Mouse (Mus musculus): ENCODE results near the gene Htra3. TPM values are rescaled to one million over a fixed set of nuclear protein-coding genes. Genes with fewer than 3 reads are reported as not detected.

Htra3 gene
- 100 to 1,000 TPM; 105 to 136 TPM for total RNA-seq (2021)

DNA sequence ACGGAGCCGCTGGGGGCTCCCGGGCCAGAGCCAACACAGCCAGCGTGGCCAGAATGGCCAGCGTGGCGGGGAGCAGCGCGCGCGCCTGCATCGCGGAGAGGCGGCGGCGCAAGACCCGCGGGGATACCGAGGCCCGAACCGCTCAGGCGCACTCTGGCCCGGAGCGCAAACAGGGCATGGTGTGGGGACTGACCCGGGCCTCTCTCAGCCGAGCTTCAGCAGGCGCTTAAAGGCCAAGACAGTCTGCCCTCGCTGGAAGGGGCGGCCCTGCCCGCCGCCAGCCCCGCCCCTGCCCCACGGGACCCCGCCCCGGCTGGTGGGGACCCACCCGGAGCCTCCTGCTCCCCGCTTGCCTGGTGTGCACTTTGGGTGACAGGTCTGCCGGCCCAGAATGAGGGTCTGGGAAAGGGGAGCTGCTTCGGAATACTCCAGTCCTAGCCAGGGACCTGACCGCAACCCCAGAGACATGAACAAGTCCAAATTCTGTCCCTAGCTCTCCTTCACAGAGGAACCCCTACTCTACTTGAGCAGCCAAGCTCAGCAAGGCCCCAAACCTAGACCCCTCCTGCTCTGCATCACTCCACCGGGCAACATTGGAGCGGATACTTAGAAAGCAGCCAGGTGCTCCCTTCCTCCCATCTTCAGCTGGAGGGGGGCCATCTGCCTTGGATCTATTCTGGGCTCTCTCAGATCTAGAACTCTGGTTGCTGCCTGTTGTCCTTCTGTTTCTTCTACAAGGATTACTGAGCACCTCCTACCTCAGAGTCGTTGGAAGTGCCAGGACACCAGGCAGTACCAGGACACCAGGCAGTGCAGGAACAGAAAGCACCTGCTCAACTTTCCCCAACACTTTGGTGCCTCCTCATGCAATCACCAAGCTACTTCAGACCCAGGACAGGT, at the start of gene Htra3:
Gene Htra3, minus strand, starts transcription at position 527 of the 900 bp plus-strand sequence.
- peak; percentile 72 for DNase-seq
- intact Hi-C loops (cut with DNase I), result no loop called here

DNA sequence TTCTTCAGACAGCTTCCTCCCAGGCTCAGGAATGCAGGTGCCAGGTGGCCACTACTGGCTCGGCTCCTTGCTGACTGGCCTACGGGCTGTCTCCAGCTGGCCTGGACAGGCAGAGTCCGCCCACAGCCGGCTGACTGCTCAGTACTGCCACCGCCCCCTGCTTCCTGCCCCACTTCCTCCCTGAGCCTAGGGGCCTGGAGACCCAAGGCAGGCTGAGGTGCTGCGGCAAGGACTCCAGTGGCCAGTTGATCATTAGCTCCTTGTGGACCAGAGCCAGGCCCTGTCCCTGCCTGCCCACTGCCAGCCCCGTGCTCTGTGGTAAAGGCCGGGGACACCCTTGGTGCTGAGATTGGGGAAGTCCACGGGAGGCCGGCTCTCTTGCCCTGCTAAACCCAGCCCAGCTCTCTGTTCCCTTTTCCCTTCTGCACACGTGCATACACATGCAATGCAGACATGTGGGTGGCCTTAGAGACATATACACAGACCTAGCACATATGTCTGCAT, 49.4 kb upstream of the Htra3 start:
- DNase-seq, result peak; percentile 74 to 79
- intact Hi-C loops (cut with DNase I), result no loop called here

DNA sequence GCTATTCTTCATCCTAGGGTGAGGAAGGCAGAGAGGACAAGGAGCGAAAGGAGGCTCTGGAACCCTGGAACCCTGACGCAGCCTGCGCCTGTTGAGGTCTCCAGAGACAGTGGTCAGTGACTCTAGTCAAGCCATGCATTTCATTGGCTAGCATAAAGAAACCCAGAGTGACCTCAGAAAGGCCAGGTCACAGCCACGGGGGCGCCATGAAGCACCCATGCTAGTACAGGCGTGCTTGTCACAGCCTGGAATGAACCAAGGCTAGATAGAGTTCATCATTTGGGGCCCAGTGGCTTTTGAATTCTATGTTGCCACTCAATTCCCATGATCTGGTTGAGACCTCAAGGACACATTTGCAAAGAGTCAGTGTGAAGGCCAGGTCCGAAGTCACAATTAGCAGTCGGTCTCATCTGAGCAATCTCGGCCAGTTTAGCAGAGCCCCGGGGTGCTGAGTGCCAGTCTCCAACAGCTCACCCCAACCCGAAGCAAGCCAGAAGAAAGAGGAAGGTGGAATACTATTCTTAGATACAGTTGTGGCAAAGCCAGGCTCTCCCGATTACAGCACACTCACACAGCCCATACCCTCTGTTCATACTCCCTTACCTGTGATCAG, 48.9 kb upstream of the Htra3 start:
- intact Hi-C loops (cut with DNase I), result no loop called here
- no peak for DNase-seq

DNA sequence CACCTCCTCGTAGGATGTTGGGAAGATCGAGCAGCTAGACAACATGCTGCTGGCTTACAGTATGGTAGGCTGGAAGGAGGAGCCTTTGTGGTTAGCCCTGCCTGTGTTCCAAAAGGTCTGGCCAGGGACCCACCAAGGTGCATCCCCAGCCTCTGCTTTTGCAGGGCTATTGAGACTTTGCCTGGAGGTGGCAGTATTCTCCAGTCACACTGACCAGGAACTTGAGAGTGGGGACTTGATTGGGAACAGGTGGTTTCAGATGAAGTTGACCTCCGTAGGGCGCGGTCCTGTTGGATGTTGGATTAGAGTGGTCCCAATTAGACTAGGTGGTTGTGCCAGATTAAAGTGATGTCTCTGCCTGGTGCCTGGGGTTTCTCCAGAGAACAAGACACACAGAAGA, 47.9 kb upstream of the Htra3 start:
- intact Hi-C loops (cut with DNase I), result loop anchor here (2.0 kb wide), 1 partner anchor 27 kb away; no protein-coding TSS in a partner anchor
- no peak for DNase-seq

DNA sequence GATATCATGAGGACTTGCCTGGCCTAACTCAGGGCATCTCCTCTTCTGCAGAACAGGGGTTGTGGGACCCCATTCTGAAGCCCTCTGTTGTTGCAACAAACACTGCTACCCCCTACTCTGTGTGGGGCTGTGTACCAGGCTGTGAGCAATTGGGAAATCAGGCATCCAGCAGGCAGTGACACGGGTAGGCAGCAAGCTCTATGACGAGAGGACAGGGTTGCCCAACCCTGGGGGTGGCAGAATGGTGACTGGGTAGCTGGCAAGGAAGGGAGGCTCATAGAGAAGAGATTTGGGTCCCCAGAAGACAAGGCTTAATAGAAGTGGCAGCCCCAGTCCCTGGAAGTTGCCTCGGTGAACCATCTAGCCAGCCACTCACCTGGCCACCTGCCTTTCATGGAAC, 46.3 kb upstream of the Htra3 start:
- no peak for DNase-seq
- intact Hi-C loops (cut with DNase I), result loop anchor here (2.0 kb wide), 1 partner anchor 29 kb away; no protein-coding TSS in a partner anchor

DNA sequence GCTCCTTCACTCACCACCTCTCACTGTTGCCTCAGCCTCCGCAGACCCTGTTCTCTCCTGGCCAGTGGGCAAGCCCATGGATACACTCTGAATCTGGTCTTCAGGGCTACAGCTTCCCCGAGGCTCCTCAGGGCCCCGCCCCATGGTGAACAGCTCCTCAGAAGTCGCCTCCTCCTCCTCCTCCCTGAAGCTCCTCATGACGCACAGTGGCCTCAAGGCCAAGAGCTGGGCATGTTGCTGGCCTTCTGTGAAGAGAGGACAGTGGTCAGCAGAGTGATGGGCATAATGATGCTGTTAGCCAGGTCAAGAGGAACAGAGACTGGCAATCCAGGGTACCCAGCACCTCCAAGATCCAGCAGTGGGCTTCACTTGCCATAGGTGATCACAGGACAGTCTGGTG, 44.3 kb upstream of the Htra3 start:
- no peak for DNase-seq
- intact Hi-C loops (cut with DNase I), result no loop called here

DNA sequence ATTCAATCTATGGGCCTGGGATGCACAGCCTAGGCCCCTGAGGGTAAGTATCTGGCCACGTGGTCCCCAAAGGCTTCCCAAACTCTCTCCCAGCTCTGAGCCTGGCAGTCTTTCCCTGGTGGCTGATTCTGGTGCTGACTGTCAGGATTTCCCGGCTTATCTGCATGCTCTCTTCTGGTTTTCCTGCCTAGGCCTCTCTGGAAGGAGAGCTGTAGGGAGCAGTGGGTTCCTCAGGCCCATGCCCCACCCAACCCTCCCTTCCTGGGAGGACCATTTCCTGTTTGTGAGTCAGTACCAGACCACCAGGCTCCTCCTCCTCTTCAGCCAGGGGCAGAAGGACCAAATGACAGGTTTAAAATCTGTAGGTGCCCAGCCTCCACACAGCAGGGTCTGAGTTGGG, 43.1 kb upstream of the Htra3 start:
- no peak for DNase-seq
- intact Hi-C loops (cut with DNase I), result no loop called here

DNA sequence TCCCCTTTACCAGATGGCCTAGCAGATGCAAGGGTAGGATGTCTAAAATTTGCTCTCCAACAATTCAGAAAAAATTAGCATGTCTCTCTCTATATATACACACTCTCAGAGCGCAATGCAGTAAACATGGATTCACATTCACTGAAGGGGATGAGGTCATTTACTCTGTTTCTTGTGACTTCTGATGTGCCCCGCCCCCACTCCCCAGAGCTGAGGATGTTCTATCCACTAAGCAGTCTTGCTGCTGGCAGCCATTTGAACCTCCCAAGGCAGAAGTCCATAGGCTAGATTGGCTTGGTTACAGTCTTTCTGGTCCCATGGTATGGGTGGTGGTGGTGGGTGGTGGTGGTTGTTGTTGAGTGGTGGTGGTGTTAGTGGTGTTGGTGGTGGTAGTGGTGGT, 42.4 kb upstream of the Htra3 start:
- DNase-seq, result no peak
- intact Hi-C loops (cut with DNase I), result no loop called here

DNA sequence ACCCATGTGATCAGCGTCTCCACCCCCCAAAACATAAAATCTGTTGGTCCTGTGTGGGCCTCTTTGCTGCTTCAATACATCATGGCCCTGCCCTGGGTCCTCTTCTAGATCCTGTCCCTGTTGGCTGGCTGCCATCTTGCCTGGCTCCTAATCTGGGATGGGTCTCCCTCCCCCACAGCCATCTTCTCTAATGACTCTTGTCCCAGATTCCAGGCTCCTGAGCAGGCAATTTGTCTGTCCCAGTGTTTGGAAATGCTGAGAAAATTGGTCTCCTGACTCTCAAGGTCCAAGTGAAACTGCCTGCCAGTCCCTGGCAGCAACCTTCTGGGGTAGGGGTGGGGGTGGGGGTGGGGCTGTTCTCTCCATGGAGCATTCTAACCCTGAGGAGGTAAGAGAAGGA, 40.3 kb upstream of the Htra3 start:
- intact Hi-C loops (cut with DNase I), result loop anchor here (5.0 to 10.0 kb wide), 2 partner anchors 37 to 355 kb away; partner anchors contain the start of gene Ablim2

DNA sequence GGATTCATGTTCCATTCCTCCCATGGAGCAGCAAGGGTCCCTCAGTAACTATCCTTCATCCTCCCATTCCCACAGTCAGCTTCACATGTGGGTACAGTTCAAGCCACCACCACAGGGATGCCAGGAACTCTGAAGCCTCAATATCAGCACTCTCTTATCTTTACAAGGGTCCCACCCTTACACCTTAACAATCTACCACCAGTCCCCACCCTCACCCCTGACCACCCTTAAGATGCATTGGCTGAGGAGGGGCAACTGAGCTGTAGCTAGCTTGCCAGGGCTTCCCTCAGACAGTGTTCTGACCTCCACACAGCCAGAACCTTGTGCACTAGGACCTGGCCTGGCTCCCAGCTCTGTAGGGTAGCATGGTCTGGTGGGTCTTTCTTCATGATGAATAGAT, 39.8 kb upstream of the Htra3 start:
- intact Hi-C loops (cut with DNase I), result loop anchor here (5.0 to 10.0 kb wide), 2 partner anchors 38 to 355 kb away; partner anchors contain the start of gene Ablim2
- no peak for DNase-seq

More for the DNA sequence above, 40.3 kb upstream of the Htra3 start:
- no peak for DNase-seq

DNA sequence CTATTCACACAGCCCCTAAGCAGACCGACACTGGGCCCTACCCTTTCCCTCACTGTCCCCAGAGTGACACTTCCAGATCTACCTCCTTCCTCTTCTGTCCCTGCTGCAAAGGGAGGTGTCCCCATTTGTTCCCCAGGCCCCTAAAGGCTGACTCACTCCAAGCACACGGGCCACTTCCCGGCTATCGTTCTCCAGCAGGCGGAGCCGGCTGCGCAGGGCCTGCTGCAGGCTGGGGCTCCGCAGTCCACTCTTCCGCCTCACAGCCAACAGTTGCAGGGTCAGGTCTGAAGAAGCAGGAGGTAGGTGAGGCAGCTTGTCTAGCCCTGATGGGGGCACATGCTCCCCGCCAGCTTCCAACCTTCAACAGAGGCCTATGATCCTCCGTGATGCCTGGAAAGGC, 39.2 kb upstream of the Htra3 start:
- intact Hi-C loops (cut with DNase I), result loop anchor here (5.0 to 10.0 kb wide), 2 partner anchors 38 to 354 kb away; partner anchors contain the start of gene Ablim2
- DNase-seq, result no peak

DNA sequence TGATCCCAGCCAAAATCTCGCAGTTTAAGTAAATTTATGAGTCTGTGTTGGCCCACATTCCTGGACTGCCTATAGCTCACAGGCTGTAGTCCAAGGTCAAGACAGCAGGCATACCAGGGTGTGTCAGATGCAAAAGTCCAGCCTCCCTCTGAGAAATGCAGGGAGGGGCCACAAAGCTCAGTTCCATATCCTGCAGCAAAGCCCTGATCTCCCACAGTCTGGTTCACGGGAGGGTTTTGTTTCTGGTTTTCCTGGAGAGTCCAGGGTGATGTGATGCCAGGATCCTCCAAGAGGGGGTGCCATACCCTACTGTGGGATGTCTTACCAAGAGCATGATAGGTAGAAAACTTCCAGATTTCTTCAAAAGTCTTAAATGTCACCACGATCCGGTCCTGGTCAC, 38.4 kb upstream of the Htra3 start:
- intact Hi-C loops (cut with DNase I), result loop anchor here (5.0 to 10.0 kb wide), 2 partner anchors 39 to 353 kb away; partner anchors contain the start of gene Ablim2
- peak; percentile 48 to 57 for DNase-seq

DNA sequence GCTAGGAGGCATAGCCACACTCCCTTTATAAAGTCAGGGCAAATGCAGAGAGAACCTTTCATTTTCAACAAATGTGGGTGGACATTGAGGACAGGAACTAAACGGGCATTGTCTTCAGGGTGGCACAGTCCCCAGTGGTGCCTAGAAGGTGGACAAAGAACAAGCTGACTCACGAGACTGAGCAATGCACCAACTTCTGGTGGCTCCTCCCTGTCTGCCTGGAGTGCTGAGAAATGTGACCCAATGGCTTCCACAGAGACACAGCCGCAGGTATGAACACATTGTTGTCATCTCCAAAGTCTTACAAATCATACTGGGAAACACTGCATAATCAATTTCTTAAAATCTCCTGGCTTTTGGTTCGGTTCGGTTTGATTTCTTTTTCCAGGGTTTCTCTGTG, 37.9 kb upstream of the Htra3 start:
- DNase-seq, result no peak
- intact Hi-C loops (cut with DNase I), result loop anchor here (5.0 to 10.0 kb wide), 2 partner anchors 40 to 353 kb away; partner anchors contain the start of gene Ablim2

DNA sequence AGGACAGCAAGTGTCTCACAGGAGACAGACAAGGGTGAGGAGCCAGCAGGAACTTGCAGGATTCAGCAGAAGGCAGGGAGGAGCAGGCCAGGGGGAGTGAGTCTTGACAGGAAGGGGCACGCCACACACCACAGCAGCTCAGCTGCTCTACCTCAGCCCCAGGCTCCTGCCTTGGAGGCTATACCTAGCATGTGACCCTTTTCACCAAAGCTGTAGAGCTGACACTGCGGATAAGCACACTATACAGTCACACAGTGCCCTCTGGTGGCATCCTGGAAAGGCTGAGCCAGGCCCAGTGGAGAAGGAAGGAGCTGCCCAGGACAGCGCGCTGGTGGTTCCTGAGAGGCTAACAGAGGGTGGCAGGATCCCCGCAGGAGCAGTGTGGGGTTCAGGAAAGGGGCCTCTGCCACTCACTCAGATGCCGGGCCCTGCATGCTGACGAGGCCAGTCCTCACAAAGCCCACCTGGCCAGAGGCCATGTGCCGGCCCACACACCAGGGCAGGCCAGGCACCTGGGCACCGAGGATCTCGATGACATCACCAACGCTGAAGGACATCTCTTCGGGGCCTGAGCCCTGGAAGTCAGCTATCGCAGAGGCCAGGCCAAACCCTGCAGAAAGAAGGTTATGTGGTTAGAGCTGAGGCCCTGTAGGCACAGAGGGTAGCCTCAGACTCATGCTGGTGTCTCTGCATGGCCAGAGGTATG, 34.2 kb upstream of the Htra3 start:
- DNase-seq, result peak; percentile 72
- intact Hi-C loops (cut with DNase I), result loop anchor here (1.0 to 10.0 kb wide), 3 partner anchors 119 to 349 kb away; no protein-coding TSS in a partner anchor

DNA sequence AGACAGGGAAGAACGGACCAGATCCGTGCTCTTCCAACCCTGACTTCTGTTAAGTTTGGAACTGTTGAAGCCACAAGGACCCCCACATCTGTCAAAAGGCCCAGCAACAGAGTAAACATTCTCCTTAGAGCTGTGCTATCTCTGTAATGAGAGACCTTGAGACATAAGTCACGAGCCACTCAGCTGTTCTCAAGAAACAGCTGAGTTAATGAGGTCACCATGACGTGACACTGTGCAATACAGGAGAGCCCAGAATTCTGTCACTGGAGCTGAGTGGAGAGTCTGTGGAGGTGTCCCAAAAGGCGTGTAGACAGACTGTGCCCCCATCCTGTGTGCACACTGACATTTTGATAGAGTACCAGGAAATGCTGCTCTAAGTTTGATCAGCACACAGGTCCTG, 32.9 kb upstream of the Htra3 start:
- intact Hi-C loops (cut with DNase I), result loop anchor here (5.0 to 10.0 kb wide), 2 partner anchors 190 to 348 kb away; no protein-coding TSS in a partner anchor

DNA sequence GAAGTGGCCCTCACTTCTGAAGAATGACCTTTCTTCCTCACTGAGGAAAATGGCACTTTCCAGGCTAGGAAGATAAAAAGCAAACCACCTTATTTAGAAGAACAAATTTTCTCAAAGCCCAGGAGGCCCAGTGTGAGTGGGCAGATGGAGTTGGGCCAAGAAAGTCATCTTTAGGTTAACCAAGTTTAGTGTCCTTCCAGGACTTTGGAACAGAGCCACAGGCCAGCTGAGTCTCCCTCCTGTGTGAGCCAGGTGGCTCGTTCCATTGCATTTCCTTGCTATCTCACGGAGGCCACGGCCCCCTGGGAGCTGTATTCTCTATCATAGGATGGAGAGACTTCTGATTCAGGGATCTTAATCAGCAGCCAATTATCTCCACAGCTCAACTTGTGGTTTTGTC, 31.3 kb upstream of the Htra3 start:
- intact Hi-C loops (cut with DNase I), result loop anchor here (5.0 to 10.0 kb wide), 2 partner anchors 189 to 346 kb away; no protein-coding TSS in a partner anchor
- DNase-seq, result no peak

More for the DNA sequence above, 32.9 kb upstream of the Htra3 start:
- no peak for DNase-seq

DNA sequence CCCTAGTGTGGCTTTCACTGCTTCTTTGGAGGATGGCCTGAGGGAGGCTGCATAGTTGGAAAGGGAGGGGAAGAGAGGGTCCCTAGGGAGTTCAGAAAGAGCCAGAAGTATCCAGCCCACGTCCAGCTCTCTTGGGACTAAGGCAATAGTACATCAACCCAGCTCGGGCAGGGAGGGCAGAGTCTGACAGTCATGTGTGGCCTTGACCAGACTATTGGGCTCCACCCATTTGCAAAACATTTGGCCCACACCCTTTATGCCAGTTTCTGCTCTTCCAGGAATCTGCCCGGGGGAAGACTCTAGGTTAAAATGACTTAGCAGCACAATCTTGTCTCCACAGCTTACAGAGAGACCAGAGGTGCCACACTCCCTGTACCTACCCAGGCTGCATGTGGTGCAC, 30.9 kb upstream of the Htra3 start:
- intact Hi-C loops (cut with DNase I), result loop anchor here (5.0 to 10.0 kb wide), 2 partner anchors 188 to 346 kb away; no protein-coding TSS in a partner anchor
- no peak for DNase-seq

DNA sequence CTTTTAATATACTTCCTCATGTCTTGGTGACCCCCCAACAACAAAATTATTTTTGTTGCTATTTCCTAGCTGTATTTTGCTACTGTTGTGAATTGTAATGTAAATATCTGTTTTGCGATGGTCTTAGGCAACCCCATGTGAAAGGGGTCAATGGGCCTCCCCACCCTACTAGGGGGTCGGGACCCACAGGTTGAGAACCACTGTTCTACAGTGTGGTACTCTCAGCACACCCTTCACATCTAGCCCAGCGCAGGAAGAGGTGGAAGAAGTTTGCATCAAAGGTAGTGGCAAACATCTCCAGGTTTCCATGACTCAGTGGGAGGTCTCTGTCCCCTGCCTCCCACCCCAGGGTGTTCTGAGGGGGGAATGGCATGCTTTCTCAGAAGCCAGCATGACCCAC, 25.8 kb upstream of the Htra3 start:
- intact Hi-C loops (cut with DNase I), result no loop called here
- no peak for DNase-seq

DNA sequence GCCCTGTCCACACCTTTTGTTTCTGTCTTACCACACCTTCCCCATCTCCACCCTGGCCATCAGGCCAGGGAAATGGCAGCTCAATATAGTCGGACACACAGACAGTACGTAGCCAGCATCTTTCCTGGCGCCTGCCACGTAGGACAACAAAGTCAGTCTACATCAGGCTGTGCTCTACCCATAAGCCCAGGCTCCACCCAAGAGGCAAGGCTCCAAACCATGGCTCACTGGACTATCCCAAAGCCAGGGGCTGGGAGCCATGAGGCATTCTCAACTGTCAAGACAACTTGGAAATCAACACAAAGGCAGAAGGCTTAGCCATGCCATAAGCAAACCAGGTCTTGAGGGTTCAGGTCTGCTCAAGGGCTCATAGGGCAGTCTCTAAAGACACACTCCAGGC, 24.2 kb upstream of the Htra3 start:
- DNase-seq, result no peak
- intact Hi-C loops (cut with DNase I), result no loop called here

DNA sequence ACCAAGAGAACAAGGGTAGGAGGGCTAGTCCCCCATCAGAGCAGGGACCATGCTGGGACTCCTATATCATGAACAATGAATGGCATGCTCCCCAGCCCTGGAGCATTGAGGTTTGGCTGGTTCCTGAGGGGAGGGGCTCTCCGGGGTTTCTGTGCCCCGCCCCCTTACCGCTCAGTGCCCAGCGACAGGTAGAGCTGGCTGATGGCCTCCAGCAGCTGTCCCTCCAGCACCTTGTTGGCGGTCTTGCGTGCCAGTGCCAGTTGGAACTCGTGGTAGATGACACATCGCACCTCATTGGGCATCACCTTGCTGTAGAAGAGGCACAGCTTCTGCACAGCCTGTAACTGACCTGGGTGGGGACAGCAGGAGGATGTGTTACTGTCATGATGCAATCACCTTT, 23.6 kb upstream of the Htra3 start:
- DNase-seq, result no peak
- intact Hi-C loops (cut with DNase I), result no loop called here

All from heart, postnatal 36 days (tissue).